Mouse (Mus musculus) MEL (cell line): ENCODE data around the gene Zfp106. TPM values are rescaled to one million over a fixed set of nuclear protein-coding genes. Genes with fewer than 3 reads are reported as not detected.

Experiments used
- DNase-seq: peaks from one replicate; pipeline ENCODE4 v3.0.0; 2011; ENCODE audit warnings: low read depth, low spot score
- H3K27ac ChIP-seq: 2 replicates; pipeline ENCODE4 v1.5.1; 2012; ENCODE audit warnings: low read depth, mild to moderate bottlenecking, control low read depth, low read length, moderate library complexity; ENCODE audit not compliant: control insufficient read depth
- H3K27me3 ChIP-seq, 2 experiments: fragments of 150-350 bp in 1 of 2; sonication (generic) in 1 of 2; 2 replicates each; pipeline ENCODE4 v1.6.1; 2012; ENCODE audit warnings: low read length in 2 of 2, mild to moderate bottlenecking in 2 of 2, improper control_type of control experiment in 1 of 2, moderate library complexity in 1 of 2; ENCODE audit not compliant: insufficient read depth in 2 of 2, control insufficient read depth in 1 of 2
- H3K36me3 ChIP-seq, 2 experiments: 2 replicates each; pipeline ENCODE4 v1.6.1; 2012 to 2014; ENCODE audit warnings: low read length in 2 of 2, improper control_type of control experiment in 1 of 2, inconsistent platforms in 1 of 2, mild to moderate bottlenecking in 1 of 2; ENCODE audit not compliant: insufficient read depth in 2 of 2, control insufficient read depth in 1 of 2
- H3K4me1 ChIP-seq, 2 experiments: fragments of 150-350 bp in 1 of 2; sonication (generic) in 1 of 2; 2 replicates each; pipeline ENCODE4 v1.6.1; 2012; ENCODE audit warnings: low read length in 2 of 2, improper control_type of control experiment in 1 of 2, mild to moderate bottlenecking in 1 of 2; ENCODE audit not compliant: insufficient read depth in 2 of 2, control insufficient read depth in 1 of 2
- H3K4me3 ChIP-seq, 2 experiments: fragments of 150-350 bp in 1 of 2; sonication (generic) in 1 of 2; 2 replicates each; pipeline ENCODE4 v1.5.1; 2012; ENCODE audit warnings: low read depth in 2 of 2, low read length in 2 of 2, mild to moderate bottlenecking in 2 of 2, moderate library complexity in 2 of 2, control low read depth in 1 of 2, improper control_type of control experiment in 1 of 2; ENCODE audit not compliant: control insufficient read depth in 1 of 2, insufficient read depth in 1 of 2
- H3K79me2 ChIP-seq: 2 replicates; pipeline ENCODE4 v1.6.1; 2012; ENCODE audit warnings: mild to moderate bottlenecking, low read length, moderate library complexity; ENCODE audit not compliant: control insufficient read depth, poor library complexity, insufficient read depth
- H3K9ac ChIP-seq: 2 replicates; pipeline ENCODE4 v1.6.1; 2012; ENCODE audit warnings: low read depth, mild to moderate bottlenecking, control low read depth, low read length, moderate library complexity; ENCODE audit not compliant: control insufficient read depth, poor library complexity, severe bottlenecking
- H3K9me3 ChIP-seq: fragments of 150-350 bp; sonication (generic); replicated peaks from 2 replicates; pipeline ENCODE4 v1.6.1; 2012; ENCODE audit warnings: mild to moderate bottlenecking, low read length, improper control_type of control experiment, moderate library complexity; ENCODE audit not compliant: insufficient read depth
- CTCF ChIP-seq, 3 experiments: IDR thresholded peaks in 2 of 3; conservative IDR thresholded peaks in 1 of 3; 2 replicates each; pipeline ENCODE4 v1.5.1; 2011 to 2012; ENCODE audit warnings: low read length in 3 of 3, low read depth in 2 of 3, mild to moderate bottlenecking in 2 of 3, improper control_type of control experiment in 1 of 3, inconsistent platforms in 1 of 3, mixed read lengths in 1 of 3, moderate library complexity in 1 of 3; ENCODE audit not compliant: control insufficient read depth in 1 of 3, insufficient read depth in 1 of 3, poor library complexity in 1 of 3, severe bottlenecking in 1 of 3
- ELF1 ChIP-seq: IDR thresholded peaks from 2 replicates; pipeline ENCODE4 v1.6.1; 2014; ENCODE audit warnings: low read depth, mild to moderate bottlenecking, inconsistent platforms, low read length, improper control_type of control experiment, moderate library complexity
- EP300 ChIP-seq, 2 experiments: IDR thresholded peaks; 2 replicates each; pipeline ENCODE4 v1.6.1; 2011; ENCODE audit warnings: improper control_type of control experiment in 2 of 2, low read length in 2 of 2, low read depth in 1 of 2, mild to moderate bottlenecking in 1 of 2
- ETS1 ChIP-seq: IDR thresholded peaks from 2 replicates; pipeline ENCODE4 v1.6.1; 2012; ENCODE audit warnings: low read depth, mild to moderate bottlenecking, inconsistent platforms, low read length, improper control_type of control experiment, moderate library complexity
- GATA1 ChIP-seq: IDR thresholded peaks from 2 replicates; pipeline ENCODE4 v1.6.1; 2011; ENCODE audit warnings: low read depth, low read length, improper control_type of control experiment
- HCFC1 ChIP-seq: IDR thresholded peaks from 2 replicates; pipeline ENCODE4 v1.6.1; 2012; ENCODE audit warnings: low read depth, mild to moderate bottlenecking, inconsistent platforms, low read length, improper control_type of control experiment, moderate library complexity
- KAT2A ChIP-seq: conservative IDR thresholded peaks from 2 replicates; pipeline ENCODE4 v1.6.1; 2012; ENCODE audit warnings: low read depth, low read length, improper control_type of control experiment, inconsistent platforms
- MAX ChIP-seq: IDR thresholded peaks from 2 replicates; pipeline ENCODE4 v1.6.1; 2011; ENCODE audit warnings: low read length, improper control_type of control experiment
- MAZ ChIP-seq: IDR thresholded peaks from 2 replicates; pipeline ENCODE4 v1.6.1; 2012; ENCODE audit warnings: low read depth, mild to moderate bottlenecking, inconsistent platforms, low read length, improper control_type of control experiment
- MEF2A ChIP-seq: IDR thresholded peaks from 2 replicates; pipeline ENCODE4 v1.6.1; 2014; ENCODE audit warnings: low read depth, mild to moderate bottlenecking, inconsistent platforms, low read length, improper control_type of control experiment; ENCODE audit not compliant: poor library complexity, insufficient replicate concordance, severe bottlenecking; ENCODE audit errors: extremely low read depth
- MXI1 ChIP-seq: IDR thresholded peaks from 2 replicates; pipeline ENCODE4 v1.6.1; 2011; ENCODE audit warnings: mild to moderate bottlenecking, low read depth, low read length, improper control_type of control experiment
- MYB ChIP-seq: IDR thresholded peaks from 2 replicates; pipeline ENCODE4 v1.6.1; 2011; ENCODE audit warnings: mild to moderate bottlenecking, low read depth, low read length, improper control_type of control experiment
- MYC ChIP-seq: IDR thresholded peaks from 2 replicates; pipeline ENCODE4 v1.6.1; 2011; ENCODE audit warnings: low read depth, mild to moderate bottlenecking, low read length, improper control_type of control experiment, moderate library complexity
- NELFE ChIP-seq: IDR thresholded peaks from 2 replicates; pipeline ENCODE4 v1.6.1; 2011; ENCODE audit warnings: low read depth, low read length, improper control_type of control experiment
- NRF1 ChIP-seq: IDR thresholded peaks from 2 replicates; pipeline ENCODE4 v1.6.1; 2014; ENCODE audit warnings: low read depth, mild to moderate bottlenecking, inconsistent platforms, low read length, improper control_type of control experiment, moderate library complexity; ENCODE audit not compliant: poor library complexity, insufficient read depth, severe bottlenecking
- POLR2A ChIP-seq, 2 experiments: IDR thresholded peaks; 2 replicates each; pipeline ENCODE4 v1.6.1; 2011 to 2012; ENCODE audit warnings: low read length in 2 of 2, mild to moderate bottlenecking in 2 of 2, control low read depth in 1 of 2, improper control_type of control experiment in 1 of 2, low read depth in 1 of 2, moderate library complexity in 1 of 2; ENCODE audit not compliant: control insufficient read depth in 1 of 2, insufficient read depth in 1 of 2, poor library complexity in 1 of 2
- POLR2AphosphoS2 ChIP-seq: IDR thresholded peaks from 2 replicates; pipeline ENCODE4 v1.6.1; 2011; ENCODE audit warnings: low read length, improper control_type of control experiment
- SIN3A ChIP-seq: IDR thresholded peaks from 2 replicates; pipeline ENCODE4 v1.6.1; 2012; ENCODE audit warnings: low read length, improper control_type of control experiment, inconsistent platforms
- SMC3 ChIP-seq: IDR thresholded peaks from 2 replicates; pipeline ENCODE4 v1.6.1; 2011; ENCODE audit warnings: low read depth, low read length, improper control_type of control experiment
- TBP ChIP-seq: IDR thresholded peaks from 2 replicates; pipeline ENCODE4 v1.8.0; 2011; ENCODE audit warnings: low read depth, low read length, improper control_type of control experiment
- TCF12 ChIP-seq: IDR thresholded peaks from 2 replicates; pipeline ENCODE4 v1.6.1; 2014; ENCODE audit warnings: low read depth, mild to moderate bottlenecking, inconsistent platforms, low read length, improper control_type of control experiment, moderate library complexity
- UBTF ChIP-seq: IDR thresholded peaks from 2 replicates; pipeline ENCODE4 v1.6.1; 2012; ENCODE audit warnings: low read depth, mild to moderate bottlenecking, inconsistent platforms, low read length, improper control_type of control experiment, moderate library complexity, borderline replicate concordance; ENCODE audit not compliant: insufficient read depth
- USF1 ChIP-seq: IDR thresholded peaks from 2 replicates; pipeline ENCODE4 v1.6.1; 2014; ENCODE audit warnings: low read depth, mild to moderate bottlenecking, inconsistent platforms, low read length, improper control_type of control experiment, moderate library complexity
- USF2 ChIP-seq, 2 experiments: IDR thresholded peaks; 2 replicates each; pipeline ENCODE4 v1.6.1; 2011 to 2012; ENCODE audit warnings: improper control_type of control experiment in 2 of 2, low read length in 2 of 2, borderline replicate concordance in 1 of 2, inconsistent platforms in 1 of 2, low read depth in 1 of 2, mild to moderate bottlenecking in 1 of 2; ENCODE audit not compliant: insufficient read depth in 1 of 2
- ZMIZ1 ChIP-seq: IDR thresholded peaks from 2 replicates; pipeline ENCODE4 v1.6.1; 2012; ENCODE audit warnings: low read depth, mild to moderate bottlenecking, inconsistent platforms, low read length, improper control_type of control experiment, moderate library complexity
- ZNF384 ChIP-seq: IDR thresholded peaks from 2 replicates; pipeline ENCODE4 v1.6.1; 2012; ENCODE audit warnings: low read depth, mild to moderate bottlenecking, inconsistent platforms, low read length, improper control_type of control experiment
- polyA plus RNA-seq, 2 experiments: library from polyadenylated mRNA; stranded (reverse) in 1 of 2; unstranded in 1 of 2; fragments of >175 nt in 1 of 2; fragments of >200 nt in 1 of 2; gene quantifications; 2 replicates each; pipeline versions ENCODE4 v1.2.1 to v1.2.4; 2012; ENCODE audit warnings: low replicate concordance in 2 of 2, low read depth in 1 of 2; ENCODE audit not compliant: insufficient read length in 2 of 2, insufficient read depth in 1 of 2, missing spikeins in 1 of 2
- total RNA-seq: library from RNA; depleted of rRNA; stranded (reverse); fragments of 300-350 nt; gene quantifications from 2 replicates; pipeline ENCODE4 v1.2.3, GENCODE M21; 2012; rRNA removed

Zfp106 gene
- 63.9 and 78.8 TPM in 2 replicates for total RNA-seq
- polyA plus RNA-seq: 100 to 1,000 TPM in 1 of 2 experiments, 10 to 100 TPM in 1; 80.6 to 130 TPM

DNA sequence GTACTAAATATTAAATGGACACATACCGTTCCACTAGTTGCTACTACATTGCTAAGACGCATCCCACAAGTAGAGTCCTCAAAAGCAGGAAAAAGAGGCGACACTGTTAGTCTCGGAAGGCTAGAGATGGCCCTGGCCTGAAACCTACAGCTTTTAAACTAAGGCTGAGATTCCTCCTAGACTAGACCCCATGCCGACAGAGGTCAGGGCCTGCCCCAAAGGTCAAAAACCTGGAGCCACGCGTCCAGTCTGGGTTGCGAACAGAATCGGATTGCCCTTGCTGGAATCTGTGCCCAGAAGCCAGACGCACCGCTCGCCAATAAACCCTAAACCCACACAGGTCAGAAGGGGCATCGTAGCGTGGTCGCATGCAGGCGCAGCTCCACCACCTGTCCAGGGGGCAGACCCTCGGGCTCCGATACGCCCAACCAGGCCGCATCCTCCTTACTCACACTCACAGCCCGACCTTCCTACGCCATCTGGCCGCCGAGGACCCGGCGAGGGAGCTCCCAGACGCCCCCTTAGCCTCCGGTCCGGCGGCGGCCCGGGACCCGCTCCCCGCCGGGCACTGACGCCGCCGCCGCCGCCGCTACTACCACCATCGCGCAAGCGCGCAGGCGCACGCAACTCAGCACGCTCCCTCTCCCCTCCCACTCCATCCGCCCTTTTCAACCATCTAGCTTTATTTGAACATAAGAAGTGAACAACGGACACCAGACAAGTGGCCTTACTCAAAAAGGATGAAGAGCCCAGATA lies at the start of gene Zfp106:
Zfp106 (minus strand) TSS at position 609 of the 756 bp plus-strand sequence.
- Histone ChIP-seq H3K27ac (peak within 1 kb of the TSS; percentile 91), H3K36me3 (peaks cover 2 to 49% of the 10 kb centered on the region in 2 experiments; a peak in 3 of 4 replicates), H3K4me3 (peak within 1 kb of the TSS; percentile 88 to 97), H3K27me3 (no peaks in the 10 kb centered on the region), H3K4me1 (peaks cover 14 to 23% of the 10 kb centered on the region in 2 experiments), H3K79me2 (peaks cover 52% of the 10 kb centered on the region), H3K9me3 (no peaks in the 10 kb centered on the region), H3K9ac (peak within 1 kb of the TSS; percentile 97)
- peak; percentile 62; the same call in 1 of the 2 replicates for TF ChIP-seq KAT2A
- no peak for TF ChIP-seq USF2 (IDR thresholded peaks at IDR 0.05; ENCODE audit: borderline replicate concordance in 1 of 2, insufficient read depth in 1 of 2, low read depth in 1 of 2, low read length in 2 of 2)
- TF ChIP-seq CTCF (IDR thresholded peaks at IDR 0.05 in 2 of 3, conservative IDR thresholded peaks at IDR 0.05 in 1 of 3; ENCODE audit: control insufficient read depth in 1 of 3, insufficient read depth in 1 of 3, low read depth in 2 of 3, low read length in 3 of 3, poor library complexity in 1 of 3, severe bottlenecking in 1 of 3): no peak
- TF ChIP-seq UBTF: no peak
- peak; percentile 90 for TF ChIP-seq NRF1
- TF ChIP-seq MYC: peak; percentile 73
- TF ChIP-seq POLR2AphosphoS2: peak; percentile 64; the same call in 1 of the 2 replicates
- TF ChIP-seq GATA1: 0 out of 2 replicates have a peak, but pooled peaks have one; percentile 16
- TF ChIP-seq MYB: peak; percentile 60; the same call in 1 of the 2 replicates
- peak; percentile 50; the same call in 1 of the 2 replicates for TF ChIP-seq MAX
- TF ChIP-seq NELFE: peak; percentile 76
- 0 out of 2 replicates have a peak, but pooled peaks have one; percentile 27 for TF ChIP-seq ELF1
- TF ChIP-seq ETS1: peak; percentile 67
- peak; percentile 71 for TF ChIP-seq TCF12
- TF ChIP-seq SMC3: no peak
- no peak for TF ChIP-seq MEF2A
- TF ChIP-seq MXI1: peak; percentile 71
- TF ChIP-seq MAZ: peak; percentile 98
- TF ChIP-seq ZMIZ1: no peak
- TF ChIP-seq TBP: peak; percentile 83
- TF ChIP-seq EP300 (IDR thresholded peaks at IDR 0.05; ENCODE audit: low read depth in 1 of 2, low read length in 2 of 2): peak in 1 of 2 experiments; percentile 55; a peak in 2 of 4 replicates
- 0 out of 2 replicates have a peak, but pooled peaks have one; percentile 35 for TF ChIP-seq USF1
- TF ChIP-seq SIN3A: peak; percentile 86
- peak; percentile 81 to 91 for TF ChIP-seq POLR2A (IDR thresholded peaks at IDR 0.05; ENCODE audit: control insufficient read depth in 1 of 2, insufficient read depth in 1 of 2, low read depth in 1 of 2, low read length in 2 of 2, poor library complexity in 1 of 2)
- TF ChIP-seq ZNF384: peak; percentile 60; the same call in 1 of the 2 replicates
- peak; percentile 91 for TF ChIP-seq HCFC1
- peak; percentile 95 for DNase-seq
